Mouse (Mus musculus): ENCODE measurements at regions not wholly inside any gene's neighbourhood (a gene's known extent, or its start where the extent isn't known, plus 50 kb on each side); places are given as distances from the start of the nearest gene placed in this dataset.
A peak's percentile ranks its signal among the peaks of the same experiment; 100 is the strongest.

DNA sequence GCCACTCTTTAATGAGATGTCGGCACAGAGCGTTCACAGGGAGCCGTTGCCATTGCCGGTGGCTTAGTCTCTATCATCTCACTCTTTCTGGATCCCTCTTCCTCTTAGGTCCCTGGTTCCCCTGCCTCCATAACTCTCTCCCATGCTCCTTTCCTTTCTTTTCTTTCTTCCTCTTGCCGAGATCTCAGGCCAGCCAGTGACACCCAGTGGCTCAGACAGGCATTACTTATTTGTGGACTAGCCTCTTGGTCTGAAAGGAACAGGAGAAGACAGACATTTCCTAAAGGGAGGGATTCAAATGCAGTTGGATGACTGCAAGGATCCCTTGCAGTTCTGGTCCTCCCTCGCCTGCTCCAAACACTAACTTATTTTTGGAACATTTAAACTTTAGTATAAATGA is 180.5 kb upstream of the Ado start:
- DNase-seq: peak; percentile 76 to 81

DNA sequence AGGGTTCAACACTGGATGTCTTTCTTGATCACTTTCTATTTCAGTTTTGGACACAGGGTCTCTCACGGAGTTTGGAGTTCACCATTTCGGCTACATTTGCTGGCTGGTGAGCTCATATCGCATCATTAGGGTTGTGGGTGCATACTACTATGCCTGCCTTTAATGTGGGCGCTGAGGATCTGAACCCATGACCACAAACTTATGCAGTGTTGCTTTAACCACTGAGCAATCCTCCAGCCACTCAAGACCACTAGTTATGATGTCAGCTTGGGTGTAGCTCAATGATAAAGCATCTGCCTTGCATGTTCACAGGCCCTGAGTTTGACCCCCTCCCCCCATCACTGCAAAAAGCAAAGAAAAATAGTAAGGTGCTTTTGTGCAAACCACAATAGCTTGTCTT is 178.8 kb upstream of the Ado start:
- no peak for DNase-seq

DNA sequence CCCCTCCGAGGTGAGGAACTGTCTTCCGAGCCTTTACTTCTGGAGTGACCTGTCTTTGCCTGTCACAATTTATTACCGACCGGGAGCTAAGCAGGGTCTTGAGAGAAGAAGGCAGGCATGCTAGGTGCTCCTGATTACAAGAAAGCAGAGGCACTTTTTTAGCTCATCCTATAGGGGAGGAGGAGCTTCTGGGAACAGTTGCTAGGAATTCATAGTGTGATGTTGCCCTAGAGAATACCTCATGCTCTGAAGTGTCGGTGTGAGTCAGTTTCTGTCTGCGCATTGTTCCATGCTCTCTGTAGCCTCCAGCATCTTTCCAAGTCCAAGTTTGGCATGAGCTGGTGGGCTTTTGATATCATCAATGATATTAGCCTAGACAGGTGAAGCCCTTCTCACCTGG is 178.0 kb upstream of the Ado start:
- no peak for DNase-seq

DNA sequence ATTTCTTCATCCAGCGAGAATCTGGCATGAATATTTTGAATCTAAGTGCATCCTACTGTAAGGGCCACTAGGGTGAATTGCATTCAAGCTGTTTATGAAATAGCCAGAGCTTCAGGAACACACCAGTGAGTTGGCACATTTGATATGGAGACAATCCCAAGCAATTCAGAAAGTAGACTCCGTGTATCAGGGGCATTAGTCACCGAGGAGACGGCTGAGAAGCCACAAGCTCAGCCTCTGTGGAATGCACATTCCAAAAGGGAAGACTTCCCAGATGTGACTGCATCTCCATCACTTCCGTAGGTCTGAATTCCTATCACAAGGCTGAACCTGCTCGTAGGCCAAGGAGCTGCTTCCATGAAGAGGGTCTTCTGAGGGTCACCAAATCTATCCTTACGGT is 177.6 kb upstream of the Ado start:
- no peak for DNase-seq

DNA sequence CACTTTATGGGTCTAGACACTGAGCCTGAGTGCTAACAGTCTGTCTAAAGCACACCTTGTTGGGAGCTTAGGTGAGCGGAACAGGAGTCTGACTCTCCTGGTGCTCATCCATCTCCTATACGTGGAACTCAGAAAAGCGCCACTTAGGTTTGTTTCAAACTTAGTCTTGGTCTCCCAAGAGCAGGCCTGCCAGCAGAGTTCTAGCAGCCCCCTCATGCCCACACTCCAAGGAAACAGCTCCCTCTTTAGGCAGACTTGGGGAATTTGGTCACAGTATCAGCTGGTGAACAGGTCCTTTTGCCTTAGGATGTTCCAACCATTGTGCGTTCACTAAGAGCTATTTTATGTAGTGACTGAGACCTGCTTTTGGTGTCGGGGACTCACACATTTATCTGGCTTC is 173.0 kb upstream of the Ado start:
- DNase-seq: peak; percentile 21 to 57

DNA sequence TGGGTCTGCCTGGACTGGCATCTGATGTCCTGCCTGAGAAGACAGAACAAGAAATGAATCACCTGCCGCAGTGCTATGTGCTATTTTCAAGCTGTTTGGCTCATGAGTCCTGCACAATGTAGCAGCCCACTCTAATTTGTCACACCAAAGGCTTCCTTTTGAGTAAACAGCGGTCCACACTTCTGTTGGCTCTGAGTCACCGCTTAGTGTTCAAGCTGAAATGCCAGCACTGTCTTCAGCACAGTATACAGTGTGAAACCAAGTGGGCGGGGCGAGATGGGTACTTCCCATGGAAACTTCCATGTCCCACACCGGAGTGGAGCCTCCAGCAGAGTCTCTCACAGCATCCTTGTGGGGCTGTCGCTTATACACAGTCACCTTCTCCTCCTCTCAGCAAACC is 168.8 kb upstream of the Ado start:
- DNase-seq: no peak

DNA sequence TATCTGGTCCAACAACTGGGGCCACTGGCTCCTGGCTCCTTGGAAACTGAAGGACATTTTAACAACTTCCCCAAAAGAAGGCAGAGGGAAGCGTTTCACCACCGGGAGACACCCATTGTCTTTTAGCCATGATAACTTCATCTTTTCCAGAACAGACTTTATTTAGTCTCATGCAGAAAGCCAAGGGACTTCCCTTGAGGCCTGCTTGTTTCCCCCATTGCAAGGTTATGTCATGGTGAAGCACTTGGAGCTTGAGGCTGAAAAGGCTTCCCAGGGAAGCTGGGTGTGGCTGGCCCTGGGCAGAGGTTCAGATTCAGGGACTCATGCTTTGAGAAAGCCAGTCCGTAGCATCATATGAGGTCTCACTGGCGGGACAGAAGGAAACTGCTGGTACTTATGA is 166.3 kb upstream of the Ado start:
- no peak for DNase-seq

DNA sequence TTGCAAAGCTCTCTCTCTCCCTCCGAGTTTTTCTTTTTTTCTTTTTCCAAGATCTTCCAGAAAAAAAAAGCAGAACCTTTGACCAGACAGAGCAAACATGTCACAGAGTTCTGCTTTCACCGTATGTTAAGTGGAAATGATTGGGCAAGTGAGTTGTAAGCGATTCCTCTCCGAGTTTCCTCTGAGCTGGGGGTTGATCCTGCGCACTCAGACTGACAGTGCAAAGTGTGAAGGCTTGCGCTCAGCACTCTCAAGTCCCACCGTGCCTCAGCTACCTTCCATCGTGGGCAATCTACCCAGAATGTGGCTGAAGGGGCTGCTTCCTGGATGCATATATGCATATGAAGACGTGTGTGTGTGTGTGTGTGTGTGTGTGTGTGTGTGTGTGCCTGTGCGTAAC is 164.3 kb upstream of the Ado start:
- DNase-seq: no peak

DNA sequence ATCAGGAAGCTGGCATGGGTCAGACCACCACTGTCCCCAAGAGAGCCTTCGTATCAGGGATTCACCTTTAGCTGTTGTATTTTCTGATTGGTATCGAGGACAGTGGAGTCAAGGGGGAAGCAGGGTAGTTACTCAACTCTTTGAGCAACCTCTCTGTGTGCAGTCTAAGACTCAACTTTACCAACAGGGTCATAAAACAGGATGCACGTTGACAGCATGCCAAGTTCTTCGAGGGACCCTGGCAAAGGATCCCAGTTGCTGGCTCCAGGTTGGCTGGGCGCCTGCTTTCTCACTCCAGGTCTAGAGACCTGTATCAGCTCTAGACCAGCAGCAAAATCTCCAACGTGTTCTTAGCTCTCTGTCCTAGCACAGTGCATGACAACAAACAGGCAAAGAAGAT is 163.9 kb upstream of the Ado start:
- DNase-seq: peak in 1 of 2 experiments; percentile 21

DNA sequence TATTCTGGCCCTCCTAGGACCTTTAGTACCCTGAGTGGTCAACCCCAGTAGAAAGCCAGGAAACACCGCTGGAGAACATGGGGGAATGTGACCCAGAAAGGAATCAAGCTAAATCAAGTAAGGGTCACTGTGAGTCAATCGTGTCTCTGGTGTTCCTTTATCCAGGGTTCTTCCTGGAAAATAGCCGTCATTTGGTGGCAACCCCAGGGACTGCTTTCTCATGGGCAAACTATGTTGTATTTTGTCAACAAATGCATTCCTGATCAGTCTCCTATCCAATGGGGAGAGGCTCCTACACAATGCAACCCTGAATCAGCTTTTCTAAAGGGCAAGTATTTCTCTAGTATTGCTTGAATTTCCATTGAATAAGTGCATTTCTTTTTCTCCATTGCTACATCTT is 163.2 kb upstream of the Ado start:
- DNase-seq: no peak

DNA sequence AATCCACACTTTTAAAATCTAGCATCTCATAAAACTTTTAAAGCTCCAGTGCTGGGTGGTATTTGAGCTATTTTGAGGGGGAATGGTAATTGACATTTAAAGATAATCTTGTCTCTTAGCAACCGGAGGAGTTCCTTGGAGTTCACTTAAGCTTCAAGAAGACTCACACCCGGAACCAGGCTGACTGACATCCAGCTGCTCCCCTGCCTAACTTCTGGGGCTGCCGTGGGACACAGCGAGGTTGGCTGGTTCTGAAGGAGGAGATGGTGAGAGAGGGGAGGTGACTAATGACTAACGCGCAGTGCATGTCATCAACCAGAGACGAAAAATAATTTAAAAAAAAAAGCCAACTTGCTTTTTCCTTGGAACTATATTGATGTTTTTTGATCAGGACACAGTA is 157.7 kb upstream of the Ado start:
- DNase-seq: no peak

DNA sequence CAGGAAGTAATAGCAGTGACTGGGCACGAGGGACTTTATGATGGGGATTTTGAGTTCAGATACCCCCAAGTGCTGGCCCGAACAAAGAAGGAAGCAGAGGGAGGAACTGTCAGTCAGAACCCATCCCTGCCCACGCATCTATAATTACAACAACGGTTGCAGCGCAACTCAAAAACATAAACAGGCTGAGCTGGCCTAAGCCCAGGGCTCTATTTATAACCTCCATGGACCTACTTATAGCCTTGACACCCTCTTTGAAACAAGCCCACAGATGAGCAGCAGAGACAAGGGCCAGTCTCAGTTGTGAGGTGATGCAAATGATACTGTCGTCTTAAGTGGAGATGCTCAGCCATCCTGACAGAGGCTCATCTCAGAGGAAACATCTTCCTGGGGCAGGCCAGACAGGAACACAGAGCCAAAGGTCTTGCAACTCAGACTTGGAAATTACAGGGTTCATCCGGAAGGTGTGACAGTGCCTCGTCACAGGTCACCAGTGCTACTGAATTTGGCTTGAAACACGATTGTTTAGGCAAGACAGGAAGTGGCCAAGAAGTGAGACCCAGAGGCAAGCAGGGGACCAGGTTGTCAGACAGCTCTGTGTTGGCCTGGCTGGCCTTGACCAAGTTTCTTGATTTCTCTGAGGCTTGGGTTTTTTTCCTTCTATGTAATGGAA is 154.2 kb upstream of the Ado start:
- no peak for DNase-seq

DNA sequence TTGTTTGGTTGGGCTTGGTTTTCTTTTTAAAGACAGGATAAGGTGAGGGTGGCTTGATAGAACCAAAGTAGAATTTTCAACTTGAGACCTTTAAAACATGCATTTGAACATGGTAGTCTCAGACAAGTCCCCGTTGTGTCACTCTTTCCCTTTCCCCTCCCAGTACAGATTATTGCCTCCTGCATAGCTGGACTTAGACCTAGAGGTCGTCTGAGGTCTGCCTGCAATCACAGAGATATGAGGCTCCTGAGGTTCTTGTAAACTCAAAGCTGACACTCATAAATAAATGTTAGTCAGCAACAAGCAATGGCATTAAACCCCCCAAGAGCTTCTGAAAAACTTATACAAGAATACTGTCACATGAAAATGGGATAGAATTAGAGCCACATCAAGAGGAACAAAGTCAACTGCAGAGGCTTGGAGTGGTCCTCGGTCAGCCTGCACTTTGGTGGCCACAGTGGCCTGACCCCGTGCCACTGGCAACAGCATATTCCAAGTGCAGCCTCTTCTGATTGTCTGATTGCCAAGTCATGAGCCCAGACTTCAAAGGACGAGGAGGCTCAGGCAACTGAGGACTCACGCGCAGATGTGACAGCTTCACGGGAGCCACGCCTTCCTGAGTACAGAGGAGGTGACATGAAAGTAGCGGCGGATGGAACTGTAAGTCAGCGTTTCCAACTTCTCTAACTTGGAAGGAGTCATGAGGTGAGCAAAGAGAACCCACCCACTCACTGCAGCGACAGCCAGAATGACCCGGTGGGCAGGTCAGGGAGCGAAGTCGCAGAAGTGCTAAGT is 148.8 kb upstream of the Ado start:
- DNase-seq: no peak

DNA sequence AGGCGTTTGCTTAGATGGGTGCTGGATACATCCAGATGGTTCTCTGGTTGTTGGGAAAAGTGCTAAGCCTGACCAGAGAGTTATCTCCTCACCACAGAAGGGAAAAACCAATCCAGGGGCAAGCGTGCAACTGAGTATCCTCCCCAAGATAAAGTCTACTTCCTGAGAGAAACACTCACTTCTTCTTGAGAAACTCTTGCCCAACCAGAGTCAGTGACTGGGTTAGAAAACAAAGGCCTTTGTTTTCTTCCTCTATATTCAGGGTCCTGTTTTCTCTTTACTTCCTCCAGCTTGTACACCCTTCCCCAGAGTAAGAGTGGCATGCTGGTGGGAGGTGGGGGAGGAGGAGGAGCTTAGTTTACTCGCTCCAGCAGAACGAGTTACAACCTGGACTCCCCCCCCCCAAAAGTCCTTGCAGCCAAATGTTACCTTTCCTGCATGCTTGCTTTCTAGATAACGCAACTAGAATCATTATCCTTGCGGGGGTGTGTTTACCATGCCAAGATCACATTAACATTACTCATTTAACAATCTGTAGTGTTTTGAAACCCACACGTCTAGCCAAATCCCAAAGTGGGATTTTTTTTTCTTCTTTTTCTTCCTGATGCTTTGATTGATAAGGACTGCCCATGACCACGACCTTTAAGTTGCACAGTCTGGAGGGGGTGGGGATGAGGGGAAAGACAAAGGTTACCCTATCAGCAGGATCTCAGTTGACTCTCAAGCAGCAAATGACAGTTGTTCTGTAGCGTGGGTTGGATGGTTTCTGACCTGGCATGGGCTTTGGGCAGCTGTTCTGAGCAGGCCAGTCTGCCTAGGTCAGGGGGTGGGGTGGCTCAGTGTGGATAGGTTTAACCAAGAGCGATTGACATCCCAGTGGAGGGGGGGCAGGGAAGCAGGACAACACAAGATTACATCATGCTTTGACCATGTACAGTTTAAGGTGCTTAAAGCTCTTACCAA is 147.4 kb upstream of the Ado start:
- no peak for DNase-seq

DNA sequence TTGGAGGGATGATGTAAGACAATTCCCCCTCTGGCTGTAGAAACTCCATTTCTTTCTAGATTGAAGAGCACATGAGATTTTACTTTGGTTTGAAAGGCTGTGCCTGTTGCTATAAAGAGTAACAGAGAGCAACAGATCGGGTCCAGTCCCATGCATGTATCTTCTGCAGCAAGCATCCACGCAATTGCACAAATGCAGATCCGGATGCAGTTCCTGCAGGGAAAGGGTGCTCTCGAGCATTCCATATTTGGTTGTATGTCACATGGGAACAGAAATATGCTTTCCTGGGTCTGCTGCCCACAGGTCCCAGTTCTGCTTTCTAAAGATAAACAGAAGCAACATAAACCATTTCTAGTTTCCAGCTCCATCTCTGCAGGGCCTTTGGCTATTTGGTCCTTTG is 146.0 kb upstream of the Ado start:
- no peak for DNase-seq

DNA sequence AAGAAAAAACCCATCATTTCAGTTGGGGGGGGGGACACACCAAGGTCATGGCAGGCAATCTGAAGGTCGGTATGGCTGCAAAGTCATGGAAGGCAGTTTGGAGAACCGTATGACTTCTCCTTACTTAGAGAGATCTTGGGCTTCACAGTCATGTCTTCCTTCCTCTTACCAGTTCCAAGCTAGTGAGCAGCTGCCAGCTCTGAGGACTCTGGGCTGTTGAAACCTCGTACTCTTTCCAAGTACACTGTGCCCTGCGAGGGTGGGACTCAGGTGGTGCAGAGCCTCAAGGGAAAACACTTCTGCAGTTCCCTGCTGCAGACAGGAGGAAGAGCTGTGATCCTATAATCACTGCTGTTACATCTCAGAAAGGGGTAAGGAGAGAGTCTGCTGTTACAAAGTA is 144.8 kb upstream of the Ado start:
- no peak for DNase-seq

DNA sequence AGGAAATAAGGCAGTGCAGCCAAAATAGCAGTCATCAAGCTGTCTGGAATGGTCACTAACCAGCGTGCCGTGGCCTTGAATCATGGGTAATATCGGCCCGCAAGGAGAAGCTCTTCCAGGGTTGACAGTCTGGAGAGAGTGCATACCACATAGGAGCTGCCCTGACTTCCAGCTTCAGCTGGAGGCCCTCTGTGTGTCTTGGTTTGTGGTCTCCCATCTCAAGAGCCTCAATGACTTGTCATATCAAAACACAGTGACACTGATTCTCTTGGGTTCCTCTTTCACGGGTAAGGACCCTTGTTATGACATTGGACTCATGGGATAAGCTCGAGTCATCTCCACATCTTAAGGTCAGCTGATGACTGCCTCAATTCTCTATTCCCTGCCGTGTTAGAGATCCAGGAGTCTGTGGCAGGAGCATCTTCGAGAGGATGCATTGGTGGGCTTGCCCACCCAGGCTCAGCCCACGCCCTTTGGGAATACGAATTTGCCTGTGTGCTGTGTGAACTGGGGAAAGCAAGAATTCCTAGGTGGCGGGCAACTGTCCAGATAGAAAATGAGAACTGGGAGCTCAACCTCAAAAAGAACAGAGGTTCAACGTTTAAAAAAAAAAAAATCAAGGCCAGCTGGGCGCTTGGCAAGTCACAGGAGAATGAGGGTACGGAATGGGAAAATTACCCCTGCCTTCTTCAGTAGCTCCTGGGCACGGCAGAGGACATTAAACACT is 141.4 kb upstream of the Ado start:
- DNase-seq: no peak

DNA sequence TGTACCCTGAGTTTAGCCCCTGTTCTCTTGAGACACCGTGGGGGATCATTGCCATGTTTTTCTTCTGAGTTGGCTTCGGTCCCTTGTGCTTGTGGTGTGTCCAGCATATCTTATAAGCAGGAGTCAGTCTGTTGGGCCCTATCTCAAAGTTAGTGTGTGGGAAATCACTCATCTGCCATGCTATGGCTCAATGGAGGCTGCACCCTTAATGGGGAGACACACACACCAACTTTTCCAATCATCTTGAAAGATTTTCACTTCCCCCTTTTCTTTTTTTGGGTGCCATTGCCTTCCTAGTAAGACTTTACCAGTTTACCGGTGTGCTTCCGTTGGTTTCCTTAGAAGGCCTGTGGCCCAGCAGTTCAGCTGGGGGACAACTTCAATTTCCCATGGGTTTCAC is 130.6 kb upstream of the Ado start:
- no peak for DNase-seq

DNA sequence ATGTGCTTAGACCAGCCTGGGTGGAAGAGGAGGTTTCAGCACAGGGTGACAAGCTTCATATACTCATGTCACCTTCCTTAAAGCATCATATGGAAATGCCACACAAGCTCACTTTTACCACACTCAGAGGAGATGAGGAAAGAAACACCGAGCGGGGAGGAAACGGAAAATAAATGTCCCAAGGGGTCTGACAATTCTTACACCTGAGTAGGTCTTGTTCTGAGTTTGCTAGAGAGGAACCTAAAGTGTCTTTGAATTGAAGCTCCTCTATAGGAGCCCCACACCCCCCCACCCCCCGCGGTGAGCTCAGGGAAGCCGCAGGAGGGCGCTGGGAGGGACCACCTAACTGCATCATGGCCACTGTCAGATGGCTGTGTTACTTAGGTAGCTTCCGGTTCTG is 124.7 kb upstream of the Ado start:
- no peak for DNase-seq

DNA sequence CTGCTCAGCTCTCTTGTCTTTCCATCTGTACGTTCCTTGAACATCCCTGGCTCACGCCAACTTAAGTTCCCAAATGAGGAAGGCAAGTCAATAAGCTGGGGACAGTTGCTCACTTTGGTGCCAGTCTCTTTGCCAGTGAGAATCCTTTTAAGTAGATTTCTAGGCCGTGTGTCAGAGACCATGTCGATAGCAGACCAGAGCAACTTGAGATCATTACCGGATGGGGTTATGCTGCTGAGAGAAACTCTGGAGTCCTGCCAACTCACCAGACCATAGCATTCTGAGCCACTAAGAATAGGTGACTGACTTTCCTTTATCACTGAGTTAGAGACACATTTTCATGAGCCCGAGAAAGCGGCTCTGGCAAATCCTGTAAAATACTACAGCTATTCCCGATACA is 123.5 kb upstream of the Ado start:
- DNase-seq: peak; percentile 39 to 61

DNA sequence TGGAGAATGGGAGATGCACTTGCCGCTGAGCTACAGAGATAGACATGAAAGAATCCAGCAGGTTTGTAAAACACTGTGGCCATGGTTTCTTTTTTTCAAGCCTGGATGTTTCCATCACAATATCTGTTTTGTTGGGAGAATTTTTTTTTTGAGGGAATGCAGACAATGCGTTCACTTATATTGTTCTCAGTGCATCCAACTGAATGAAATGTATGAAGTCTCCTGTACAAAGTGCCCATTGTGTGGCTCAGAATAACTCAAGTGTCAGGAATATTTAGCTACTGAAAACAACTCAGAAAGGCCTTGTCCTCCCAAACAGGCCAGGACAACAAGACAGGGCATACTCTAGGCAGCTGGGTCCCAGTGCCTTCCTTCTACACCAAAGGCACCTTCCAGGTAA is 120.3 kb upstream of the Ado start:
- DNase-seq: no peak

DNA sequence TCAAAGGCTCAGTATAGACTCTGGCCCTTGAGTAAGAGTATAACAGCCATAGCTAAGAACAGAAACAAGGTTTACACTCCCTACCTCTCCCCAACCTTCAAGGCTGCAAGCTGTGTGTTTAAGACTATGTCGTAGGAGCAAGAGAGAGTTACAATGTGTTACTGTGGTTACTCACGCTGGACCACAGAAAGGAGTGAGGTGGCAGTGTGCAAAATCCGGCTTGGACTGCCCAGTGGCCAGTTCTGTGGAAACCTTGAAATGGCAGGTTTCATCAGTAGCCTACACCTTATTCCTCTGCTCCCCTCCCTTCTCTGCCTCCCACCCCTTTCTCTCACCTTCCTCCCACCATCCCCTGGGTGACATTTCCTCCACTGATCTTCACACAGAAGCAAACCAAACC is 114.3 kb upstream of the Ado start:
- no peak for DNase-seq

DNA sequence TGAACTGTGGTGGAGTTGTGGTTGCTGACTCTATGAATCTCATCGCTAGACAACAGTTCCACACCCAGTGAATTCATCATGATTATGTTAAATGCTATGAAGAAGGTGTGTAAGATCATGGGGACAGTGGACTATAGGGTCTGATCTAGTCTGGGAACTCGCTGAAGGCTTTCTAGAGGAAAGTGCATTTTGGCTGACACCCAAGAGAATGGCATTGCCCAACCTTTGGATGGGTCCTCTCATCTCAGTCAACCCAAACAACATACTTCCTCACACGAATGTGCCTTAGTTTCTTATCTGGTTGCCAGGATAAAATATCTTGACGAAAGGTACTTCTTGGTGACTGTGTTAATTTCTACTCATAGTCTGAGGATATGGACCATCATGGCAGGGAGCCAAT is 112.9 kb upstream of the Ado start:
- DNase-seq: no peak
